Mouse (Mus musculus): ENCODE measurements at regions not wholly inside any gene's neighbourhood (a gene's known extent, or its start where the extent isn't known, plus 50 kb on each side); places are given as distances from the start of the nearest gene placed in this dataset.

DNA sequence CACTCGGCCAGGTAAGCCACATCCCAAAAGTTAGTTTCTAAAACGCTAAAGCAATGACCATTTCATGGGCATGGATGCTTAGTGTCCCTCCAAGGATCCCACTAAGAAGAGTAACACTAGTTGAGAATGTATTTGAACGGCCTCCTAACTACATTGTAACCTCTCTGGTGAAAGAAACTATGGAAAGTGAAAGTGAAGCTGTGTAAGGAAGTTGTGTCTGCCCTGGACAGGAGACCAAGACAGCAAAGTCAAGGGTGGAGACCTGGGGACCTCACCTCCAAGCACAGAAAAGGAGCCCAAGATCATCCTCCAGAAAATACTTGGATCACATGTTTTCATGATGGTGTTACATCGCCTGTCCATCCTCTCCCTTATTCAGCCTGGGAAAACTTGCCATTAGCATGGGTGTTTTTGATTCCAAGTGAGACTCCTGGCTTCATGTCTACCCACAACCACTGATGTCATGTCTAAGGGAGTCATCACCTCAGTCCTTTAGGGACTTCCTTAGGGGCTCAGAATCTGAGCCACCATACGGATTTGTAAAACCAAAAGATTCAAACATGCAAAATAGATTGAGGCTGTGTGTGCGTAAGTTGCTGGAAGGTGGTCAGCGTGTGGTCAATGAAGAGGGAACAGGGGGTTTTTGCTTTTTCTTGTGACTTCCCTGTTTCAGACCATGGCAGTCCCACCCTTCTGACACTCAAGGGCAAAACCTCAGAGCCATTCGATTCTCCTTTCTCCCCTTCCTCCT lies 62.4 kb upstream of the 1700016C15Rik start:
- TF ChIP-seq CTCF (conservative IDR thresholded peaks at IDR 0.05; ENCODE audit: low read length) (no peak), NANOG (IDR thresholded peaks at IDR 0.05; ENCODE audit: borderline replicate concordance, low read length) (no peak)

Measured in E14TG2a.4 (cell line).